Mouse (Mus musculus) liver, embryonic 15.5 days (tissue): ENCODE data around the gene Atg13. TPM values are rescaled to one million over a fixed set of nuclear protein-coding genes. Genes with fewer than 3 reads are reported as not detected.
A peak's percentile ranks its signal among the peaks of the same experiment; 100 is the strongest.
"Not testable (repeated sequence)": the region's sequence is repeated elsewhere in the genome, so short reads cannot be mapped to it uniquely, and the experiment has no call there.

Experiments used
- ATAC-seq: fragments of 200-750 bp; cut with Nextera tagmentation; 2 replicates; pipeline ENCODE4 v1.8.0; 2017; ENCODE audit warnings: moderate number of reproducible peaks, mild to moderate bottlenecking, moderate library complexity; ENCODE audit not compliant: insufficient read depth
- H3K27ac ChIP-seq: fragments of 300-500 bp; sonication (generic); replicated peaks from 2 replicates; pipeline ENCODE4 v1.5.1; 2015; ENCODE audit warnings: mild to moderate bottlenecking, inconsistent platforms
- H3K27me3 ChIP-seq: fragments of 300-500 bp; sonication (generic); 2 replicates; pipeline ENCODE4 v1.6.1; 2015; ENCODE audit warnings: mild to moderate bottlenecking, inconsistent platforms
- H3K36me3 ChIP-seq: fragments of 300-500 bp; sonication (generic); replicated peaks from 2 replicates; pipeline ENCODE4 v1.6.1; 2015; ENCODE audit warnings: moderate library complexity, mild to moderate bottlenecking, inconsistent platforms
- H3K4me1 ChIP-seq: fragments of 300-500 bp; sonication (generic); replicated peaks from 2 replicates; pipeline ENCODE4 v1.6.1; 2015; ENCODE audit warnings: inconsistent platforms
- H3K4me2 ChIP-seq: fragments of 300-500 bp; sonication (generic); 2 replicates; pipeline ENCODE4 v1.6.1; 2015; ENCODE audit warnings: moderate library complexity, mild to moderate bottlenecking, inconsistent platforms
- H3K4me3 ChIP-seq: fragments of 300-500 bp; sonication (generic); replicated peaks from 2 replicates; pipeline ENCODE4 v1.5.1; 2015; ENCODE audit warnings: mild to moderate bottlenecking, inconsistent platforms
- H3K9ac ChIP-seq: fragments of 300-500 bp; sonication (generic); 2 replicates; pipeline ENCODE4 v1.6.1; 2015; ENCODE audit warnings: moderate library complexity, mild to moderate bottlenecking, inconsistent platforms
- H3K9me3 ChIP-seq: fragments of 300-500 bp; sonication (generic); replicated peaks from 2 replicates; pipeline ENCODE4 v1.6.1; 2016; ENCODE audit warnings: inconsistent platforms
- WGBS: fragments of 180-500 bp; shearing (Covaris S2); methylation state at CpG from one replicate; pipeline ENCODE4 v1.1.7; 2015; ENCODE audit warnings: mixed read lengths; ENCODE audit not compliant: insufficient replicate concordance; 5-methylcytosine and 5-hydroxymethylcytosine counted together
- polyA plus RNA-seq: library from polyadenylated mRNA; unstranded; fragments of >200 nt; fragmentation: Nextera tagmentation; extraction: Ambion mirVana; gene quantifications from 2 replicates; pipeline ENCODE4 v1.2.1, GENCODE M21; 2015

The Atg13 gene
- 13.4 and 14.1 TPM in 2 replicates for polyA plus RNA-seq

DNA sequence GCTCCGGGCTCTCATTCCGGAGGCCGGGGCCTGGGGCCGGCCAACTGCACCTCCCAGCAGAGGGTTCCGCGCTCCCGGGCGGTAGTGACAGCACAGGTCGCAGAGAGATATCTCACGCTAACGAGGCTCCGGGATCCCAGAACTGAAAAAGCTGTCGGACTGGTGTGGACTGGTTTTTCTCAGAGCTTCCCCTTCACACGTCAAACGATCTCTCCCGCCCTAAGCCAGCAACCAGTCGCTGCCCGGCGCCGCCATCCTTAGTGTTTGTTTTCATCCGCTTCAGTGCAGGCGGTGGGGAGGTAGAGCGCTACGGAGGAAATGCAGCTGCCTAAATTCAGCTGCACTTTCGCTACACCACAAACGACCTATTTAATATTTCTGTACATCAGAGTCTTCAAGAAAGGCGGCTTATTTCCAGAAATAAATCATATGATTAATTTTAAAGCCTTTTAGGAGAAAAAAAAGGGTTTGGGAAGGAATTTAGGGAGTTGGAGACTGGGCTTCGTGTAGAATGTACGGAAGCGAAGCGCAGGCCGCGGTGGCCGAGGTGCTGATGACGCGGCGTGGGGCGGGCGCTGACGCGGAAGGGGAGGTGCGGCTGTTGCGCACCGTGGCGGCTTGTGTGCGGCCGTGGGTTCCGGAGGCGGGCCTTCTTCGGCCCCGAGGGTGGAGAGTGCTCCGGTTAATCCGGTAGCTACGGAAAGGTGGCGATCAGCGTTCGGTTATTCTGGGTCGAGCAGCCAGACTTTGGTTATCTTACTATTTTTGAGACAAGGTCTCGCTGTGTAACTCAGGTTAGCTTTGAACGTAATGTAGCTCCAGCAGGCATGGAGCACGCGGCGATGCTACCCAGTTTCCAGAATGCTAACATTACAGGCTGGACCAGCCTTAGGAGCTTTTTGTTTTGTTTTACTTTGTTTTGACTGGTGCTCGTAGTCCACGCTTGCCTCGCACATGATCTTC lies at the start of gene Atg13, which contains the start of gene Harbi1:
TSS of gene Atg13 (minus strand) at position 305 of the 963 bp plus-strand sequence.
TSS of gene Harbi1 (plus strand) at position 581 of the 963 bp plus-strand sequence.
- Histone ChIP-seq H3K4me3 (peak within 1 kb of the TSS; percentile 94), H3K27ac (peak within 1 kb of the TSS; percentile 89), H3K4me2 (peak within 1 kb of the TSS; percentile 79), H3K9me3 (no peaks in the 10 kb centered on the region), H3K36me3 (no peaks in the 10 kb centered on the region), H3K9ac (peak within 1 kb of the TSS; percentile 78), H3K4me1 (peaks cover 29% of the 10 kb centered on the region), H3K27me3 (no peaks in the 10 kb centered on the region)
- WGBS, result under 1% methylated on average over 66 of the region's 66 CpGs
- peak; percentile 99 for ATAC-seq

DNA sequence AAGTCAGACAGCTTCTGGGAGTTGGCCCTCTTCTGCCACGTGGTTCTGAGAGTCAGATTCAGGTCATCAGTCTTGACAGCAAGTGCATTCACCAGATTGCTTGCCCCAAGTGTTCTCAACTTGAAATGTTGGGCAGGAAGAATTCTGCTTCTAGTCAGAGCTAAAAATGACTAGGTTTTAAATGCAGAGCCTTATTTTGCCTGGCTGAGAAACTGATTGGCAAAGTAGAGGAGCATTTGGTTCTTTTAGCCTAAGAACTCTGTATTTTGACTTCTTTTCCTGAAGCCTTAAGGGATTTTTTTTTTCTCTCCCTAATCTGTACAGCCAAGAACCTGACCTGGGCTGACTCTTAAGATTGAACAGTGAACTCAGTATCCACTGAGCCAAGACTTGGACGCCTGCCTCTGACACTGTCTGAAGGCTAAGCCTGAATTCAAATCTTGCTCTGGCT lies 39.5 kb upstream of the Atg13 start:
- ATAC-seq, result no peak
- H3K9ac ChIP-seq, result no peak overlapping the region
- H3K9me3 ChIP-seq, result no peaks in the 10 kb centered on the region
- no peak overlapping the region for H3K4me3 ChIP-seq
- no peak overlapping the region for H3K27ac ChIP-seq
- WGBS, result 64% methylated on average over 2 of the region's 2 CpGs
- H3K4me2 ChIP-seq, result no peak overlapping the region
- H3K27me3 ChIP-seq, result no peaks in the 10 kb centered on the region
- peaks cover 21% of the 10 kb centered on the region for H3K4me1 ChIP-seq
- no peaks in the 10 kb centered on the region for H3K36me3 ChIP-seq

DNA sequence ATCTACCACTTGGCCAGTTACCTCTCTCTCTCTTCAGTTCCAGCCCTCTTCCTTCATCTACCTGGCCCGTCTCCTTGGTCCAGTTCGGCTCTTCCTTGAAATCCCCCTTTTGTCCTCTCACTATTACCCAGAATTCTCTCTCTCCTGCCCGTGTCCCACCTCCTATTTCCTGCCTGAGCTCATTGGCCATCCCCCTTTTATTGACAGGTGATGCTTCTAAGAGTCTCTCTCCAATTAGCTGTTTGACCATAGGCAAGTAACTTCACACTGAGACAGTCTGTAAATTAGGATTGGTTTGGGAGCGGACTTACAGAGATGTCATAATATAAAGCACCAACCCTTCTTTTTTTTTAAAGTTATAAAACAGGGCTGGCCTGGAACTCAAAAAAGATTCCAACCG lies 34.3 kb upstream of the Atg13 start:
- no peaks in the 10 kb centered on the region for H3K27me3 ChIP-seq
- WGBS, result 75% methylated on average over 5 of the region's 5 CpGs
- H3K4me1 ChIP-seq, result 0 out of 2 replicates have a peak, but pooled peaks cover 2% of the 10 kb centered on the region
- ATAC-seq, result no peak
- no peaks in the 10 kb centered on the region for H3K36me3 ChIP-seq
- H3K4me3 ChIP-seq, result no peak overlapping the region
- no peak overlapping the region for H3K4me2 ChIP-seq
- H3K9me3 ChIP-seq, result no peaks in the 10 kb centered on the region
- no peak overlapping the region for H3K27ac ChIP-seq
- H3K9ac ChIP-seq, result no peak overlapping the region

DNA sequence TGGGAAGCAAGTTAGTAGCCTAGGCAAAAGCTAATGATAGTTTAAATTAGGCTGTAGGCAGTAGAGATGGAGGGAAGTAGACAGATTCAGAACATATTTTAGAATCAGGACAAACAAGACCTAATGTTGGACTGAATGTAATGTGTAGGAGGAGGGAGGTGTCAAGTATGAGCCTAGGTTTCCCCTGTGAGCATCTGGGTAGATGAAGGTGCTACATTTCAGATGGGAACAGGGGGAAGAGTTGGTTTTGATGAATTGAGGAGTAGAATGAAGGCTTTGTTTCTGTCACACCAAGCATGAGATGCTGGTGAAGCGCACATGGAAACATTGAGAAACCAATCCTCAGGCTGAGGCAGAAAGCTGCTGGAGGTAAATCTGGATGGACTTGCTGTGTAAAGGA lies 29.2 kb upstream of the Atg13 start:
- WGBS, result 93% methylated on average over 1 of the region's 1 CpGs
- H3K4me2 ChIP-seq, result no peak overlapping the region
- no peak overlapping the region for H3K27ac ChIP-seq
- H3K9me3 ChIP-seq, result no peaks in the 10 kb centered on the region
- H3K4me1 ChIP-seq, result peaks cover 6% of the 10 kb centered on the region; the same call in 1 of the 2 replicates
- no peak overlapping the region for H3K4me3 ChIP-seq
- no peak for ATAC-seq
- H3K9ac ChIP-seq, result no peak overlapping the region
- no peaks in the 10 kb centered on the region for H3K27me3 ChIP-seq
- no peaks in the 10 kb centered on the region for H3K36me3 ChIP-seq

DNA sequence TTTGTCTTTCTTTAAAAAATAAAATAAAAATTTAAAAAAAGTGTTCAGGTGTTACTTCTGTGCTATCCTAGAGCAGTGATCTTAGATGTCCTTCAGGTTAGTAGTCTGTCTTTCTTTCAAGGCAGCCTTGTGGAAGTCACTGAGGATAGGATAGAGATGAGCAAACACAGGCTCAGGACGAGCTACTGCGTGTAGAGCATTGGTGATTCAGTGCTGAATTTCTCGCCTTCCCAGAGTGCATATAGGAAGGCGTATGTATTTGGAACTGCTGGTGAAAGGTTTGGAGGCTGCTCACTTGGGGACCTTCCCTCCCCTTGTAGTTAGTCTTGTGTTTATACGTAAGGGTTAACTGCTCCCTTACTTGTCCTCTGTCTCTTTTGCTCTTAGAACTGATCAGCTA lies 24.8 kb upstream of the Atg13 start:
- H3K27me3 ChIP-seq, result no peaks in the 10 kb centered on the region
- 84% methylated on average over 5 of the region's 5 CpGs for WGBS

DNA sequence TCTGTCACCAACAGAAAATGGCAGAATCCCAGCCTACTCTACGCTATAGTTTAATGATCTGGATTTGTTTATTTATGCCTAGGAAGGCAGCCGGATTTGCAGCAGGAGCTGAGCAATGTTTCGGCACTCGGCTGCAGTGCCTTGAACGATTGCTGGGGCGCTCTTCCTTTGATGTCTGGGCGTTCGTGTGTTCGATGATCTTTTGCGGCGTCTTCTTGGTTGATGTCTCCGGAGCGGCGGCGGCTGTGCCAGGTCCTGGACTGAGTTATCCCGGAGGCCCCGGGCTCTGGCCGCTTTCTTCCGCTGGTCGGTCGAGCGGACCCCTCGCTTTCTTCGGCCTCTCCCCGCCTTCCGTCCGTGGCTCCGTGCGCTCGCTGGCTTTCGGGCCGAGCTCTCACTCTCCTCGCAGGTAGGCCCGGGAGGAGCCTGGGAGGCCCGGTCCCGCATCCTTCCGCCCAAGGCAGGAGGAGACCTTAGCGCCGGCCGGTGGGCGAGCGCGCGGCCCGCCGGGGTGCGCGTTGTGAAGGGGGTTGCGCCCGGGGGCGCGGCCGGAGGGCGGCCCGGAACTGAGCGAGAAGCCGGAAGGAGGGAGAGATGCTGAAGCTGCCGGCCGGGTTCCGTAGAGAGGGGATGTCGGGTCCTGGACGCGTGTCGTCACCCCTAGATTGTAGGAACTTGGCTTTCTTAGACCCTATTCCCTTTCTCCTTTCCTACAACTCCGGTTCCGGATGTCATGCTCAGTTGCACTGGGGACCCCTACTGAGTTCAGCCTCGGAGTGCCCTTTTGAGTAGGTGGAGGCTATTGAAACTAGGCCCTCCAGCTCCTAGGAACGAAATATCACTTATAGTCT lies 19.8 kb upstream of the Atg13 start, which contains the start of gene Ambra1:
TSS of gene Ambra1 (plus strand) at position 164 of the 851 bp plus-strand sequence.
- 0 out of 2 replicates have a peak, but pooled peaks cover 3% of the 10 kb centered on the region for H3K36me3 ChIP-seq
- peak within 1 kb of the TSS; percentile 96 for H3K4me3 ChIP-seq
- ATAC-seq, result peak; percentile 87
- peak within 1 kb of the TSS; percentile 77 for H3K4me2 ChIP-seq
- peaks cover 20% of the 10 kb centered on the region for H3K4me1 ChIP-seq
- no peaks in the 10 kb centered on the region for H3K27me3 ChIP-seq
- no peaks in the 10 kb centered on the region for H3K9me3 ChIP-seq
- peak within 1 kb of the TSS; percentile 92 for H3K27ac ChIP-seq
- WGBS, result under 1% methylated on average over 68 of the region's 68 CpGs
- H3K9ac ChIP-seq, result peak within 1 kb of the TSS; percentile 92

More for the DNA sequence above, 24.8 kb upstream of the Atg13 start:
- Histone ChIP-seq H3K4me1 (peaks cover 14% of the 10 kb centered on the region), H3K36me3 (0 out of 2 replicates have a peak, but pooled peaks cover 3% of the 10 kb centered on the region), H3K4me3 (no peak overlapping the region), H3K27ac (no peak overlapping the region), H3K9me3 (no peaks in the 10 kb centered on the region), H3K4me2 (no peak overlapping the region), H3K9ac (no peak overlapping the region)
- no peak for ATAC-seq

DNA sequence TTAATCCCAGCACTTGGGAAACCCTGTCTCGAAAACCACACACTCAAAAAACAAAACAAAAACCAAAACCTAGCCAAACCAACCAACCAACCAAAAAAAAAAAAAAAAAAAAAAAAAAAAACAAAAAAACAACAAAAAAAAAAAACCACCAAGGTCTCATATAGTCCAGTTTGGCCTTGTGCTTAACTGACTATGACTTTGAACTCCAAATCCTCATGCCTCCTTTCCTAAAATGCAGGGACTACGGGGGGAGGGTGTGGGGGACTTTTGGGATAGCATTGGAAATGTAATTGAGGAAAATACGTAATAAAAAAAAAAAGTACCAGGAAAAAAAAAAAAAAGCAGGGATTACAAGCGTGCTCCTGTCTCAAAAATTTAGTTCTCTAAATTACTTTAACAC lies 19.2 kb upstream of the Atg13 start:
- Histone ChIP-seq H3K27ac (peak overlapping the region; percentile 92; the same call in 1 of the 2 replicates), H3K4me3 (peak overlapping the region; percentile 96), H3K36me3 (0 out of 2 replicates have a peak, but pooled peaks cover 3% of the 10 kb centered on the region), H3K4me2 (peak overlapping the region; percentile 77), H3K27me3 (no peaks in the 10 kb centered on the region), H3K9ac (peak overlapping the region; percentile 92), H3K4me1 (peaks cover 24% of the 10 kb centered on the region), H3K9me3 (no peaks in the 10 kb centered on the region)
- 12% methylated on average over 4 of the region's 4 CpGs for WGBS
- no peak for ATAC-seq

DNA sequence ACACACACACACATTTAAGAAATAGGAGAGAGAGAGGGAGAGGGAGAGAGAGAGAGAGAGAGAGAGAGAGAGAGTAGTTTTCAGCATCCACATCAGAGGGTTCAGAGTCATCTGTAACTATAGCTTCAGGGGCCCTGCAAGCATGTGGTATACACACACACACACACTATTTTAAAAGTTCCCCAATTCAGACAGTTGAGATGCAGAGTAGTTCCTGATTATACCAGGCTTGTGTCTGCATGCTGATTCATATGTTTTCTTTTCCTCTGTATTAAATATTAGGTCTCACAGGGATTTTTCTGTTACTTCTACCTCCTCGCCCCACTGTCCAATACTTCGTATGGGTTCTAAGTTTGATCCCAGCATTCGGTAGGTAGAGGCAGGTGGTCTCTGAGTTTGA lies 16.6 kb upstream of the Atg13 start:
- Histone ChIP-seq H3K9me3 (no peaks in the 10 kb centered on the region), H3K4me2 (no peak overlapping the region), H3K36me3 (no peaks in the 10 kb centered on the region), H3K27me3 (no peaks in the 10 kb centered on the region), H3K4me1 (peaks cover 20% of the 10 kb centered on the region), H3K27ac (no peak overlapping the region), H3K4me3 (no peak overlapping the region), H3K9ac (no peak overlapping the region)
- ATAC-seq, result no peak
- WGBS, result 77% methylated on average over 3 of the region's 3 CpGs

DNA sequence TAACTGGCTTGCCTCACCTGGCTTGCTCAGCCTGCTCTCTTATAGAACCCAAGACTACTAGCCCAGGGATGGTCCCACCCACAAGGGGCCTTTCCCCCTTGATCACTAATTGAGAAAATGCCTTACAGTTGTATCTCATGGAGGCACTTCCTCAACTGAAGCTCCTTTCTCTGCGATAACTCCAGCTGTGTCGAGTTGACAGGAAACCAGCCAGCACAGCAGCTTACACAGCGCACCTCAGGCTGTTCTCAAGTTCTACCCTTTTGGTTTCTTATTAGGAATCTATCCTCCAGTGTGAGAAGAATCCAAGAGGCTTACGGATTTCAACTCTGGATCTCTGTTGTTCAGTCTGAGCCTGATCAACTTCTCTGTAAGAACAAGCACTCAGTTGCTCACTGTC lies 15.1 kb upstream of the Atg13 start:
- Histone ChIP-seq H3K4me2 (peak overlapping the region; percentile 18; the same call in 1 of the 2 replicates), H3K27ac (peak overlapping the region; percentile 38; the same call in 1 of the 2 replicates), H3K4me1 (peaks cover 15% of the 10 kb centered on the region)
- WGBS, result 19% methylated on average over 4 of the region's 4 CpGs
- not testable (repeated sequence) for H3K27me3 ChIP-seq, H3K4me3 ChIP-seq, H3K36me3 ChIP-seq, H3K9me3 ChIP-seq, H3K9ac ChIP-seq
- peak; percentile 13; the same call in 1 of the 2 replicates for ATAC-seq

DNA sequence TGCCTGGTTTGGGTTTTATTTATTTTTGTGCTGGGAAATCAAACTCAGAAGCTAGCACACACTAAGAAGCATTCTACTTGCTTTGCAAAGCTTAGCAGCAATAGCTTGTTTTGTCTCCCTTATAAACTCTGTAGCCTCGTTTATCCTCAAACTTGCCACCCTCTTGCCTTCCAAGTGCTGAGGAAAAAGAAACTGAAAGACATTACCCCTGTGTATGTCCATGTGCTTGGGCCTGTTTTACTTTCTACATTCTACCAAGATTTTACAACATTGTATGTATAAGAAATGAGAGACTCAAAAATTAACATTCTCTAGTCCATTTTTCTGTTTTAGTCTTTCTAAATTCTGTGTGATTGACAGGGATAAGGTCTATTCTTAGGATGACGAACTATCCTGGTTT lies 14.3 kb upstream of the Atg13 start:
- Histone ChIP-seq H3K27ac (0 out of 2 replicates have a peak overlapping the region, but pooled peaks have one; percentile 29), H3K4me1 (peaks cover 15% of the 10 kb centered on the region), H3K9ac (no peak overlapping the region), H3K4me3 (no peak overlapping the region), H3K4me2 (peak overlapping the region; percentile 29; the same call in 1 of the 2 replicates), H3K9me3 (no peaks in the 10 kb centered on the region), H3K27me3 (no peaks in the 10 kb centered on the region), H3K36me3 (peaks cover 10% of the 10 kb centered on the region)
- WGBS, result 30% methylated on average over 2 of the region's 2 CpGs
- no peak for ATAC-seq
